Mouse (Mus musculus) splenic B cell, adult 2 months (primary cell): ENCODE results near the gene Srr.

ENCODE experiments used
- DNase-seq: peaks from one replicate; pipeline ENCODE4 v3.0.0-alpha.2; 2011; ENCODE audit warnings: low read depth, low spot score
- H3K27me3 ChIP-seq: 2 replicates; pipeline ENCODE4 v1.6.1; 2012; ENCODE audit warnings: mild to moderate bottlenecking, low read length, moderate library complexity, mixed read lengths; ENCODE audit not compliant: control insufficient read depth, poor library complexity, insufficient read depth, severe bottlenecking
- H3K36me3 ChIP-seq: 2 replicates; pipeline ENCODE4 v1.6.1; 2012; ENCODE audit warnings: mild to moderate bottlenecking, low read length, moderate library complexity, mixed read lengths; ENCODE audit not compliant: control insufficient read depth, poor library complexity, insufficient read depth, severe bottlenecking

The Srr gene

DNA sequence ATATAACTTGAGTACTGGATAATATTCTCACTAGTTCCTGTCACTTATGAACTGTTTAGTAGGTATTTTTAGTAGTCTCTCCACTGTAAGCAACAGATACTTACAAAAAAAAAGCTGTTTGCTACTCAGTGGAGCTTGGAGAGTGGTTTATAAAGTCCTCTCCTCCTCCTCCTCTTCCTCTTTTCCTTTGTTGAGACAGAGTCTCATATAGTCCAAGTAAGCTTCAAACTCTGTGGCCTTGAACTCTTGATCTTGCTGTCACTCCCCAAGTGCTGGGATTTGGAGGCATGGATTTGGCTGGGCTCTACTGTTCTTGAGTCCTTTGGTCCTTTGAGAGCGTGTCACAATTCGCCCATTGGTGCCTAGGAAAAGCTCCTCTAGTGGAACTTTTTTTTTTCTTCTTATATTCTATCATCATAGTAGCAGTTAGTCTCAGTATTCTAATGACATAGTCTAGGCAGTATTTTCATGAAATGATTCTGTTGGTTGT lies 1.5 kb upstream of the Srr start:
- no peak for DNase-seq
- Histone ChIP-seq H3K27me3 (no peaks in the 10 kb centered on the region), H3K36me3 (peaks cover 2% of the 10 kb centered on the region)

DNA sequence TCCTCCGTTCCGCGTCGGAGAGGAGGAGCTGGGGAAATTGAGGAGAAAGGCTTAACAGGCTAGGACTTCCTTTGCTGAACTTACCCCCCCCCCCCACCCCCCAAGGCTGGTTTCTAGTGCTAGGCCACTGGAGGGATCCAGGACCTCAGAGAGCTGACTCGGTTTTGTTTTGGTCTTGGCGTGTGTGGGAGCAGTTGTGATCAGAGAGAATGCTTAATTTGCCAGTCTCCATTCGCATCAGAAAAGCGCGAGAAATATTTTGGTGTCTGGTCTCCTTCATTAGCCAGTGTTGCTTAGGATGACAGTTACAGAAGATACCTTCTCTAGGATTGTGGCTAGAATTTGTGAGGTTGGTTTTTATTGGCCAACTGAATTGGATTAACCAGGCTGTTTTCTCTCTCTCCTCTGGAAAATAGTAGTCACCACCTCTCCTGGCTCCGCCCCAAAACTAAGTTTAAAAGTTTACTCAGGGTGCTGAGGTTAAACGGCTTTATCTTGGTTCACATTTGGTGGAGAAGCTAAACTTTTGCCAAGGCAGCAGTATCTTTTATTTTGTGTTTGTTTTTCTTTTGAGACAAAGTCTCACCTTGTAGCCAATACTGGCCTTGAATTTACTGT lies 749 bp upstream of the Srr start:
- peak; percentile 49 for DNase-seq
- H3K27me3 ChIP-seq: no peaks in the 10 kb centered on the region
- no peaks in the 10 kb centered on the region; the same call in none of the 2 replicates for H3K36me3 ChIP-seq

DNA sequence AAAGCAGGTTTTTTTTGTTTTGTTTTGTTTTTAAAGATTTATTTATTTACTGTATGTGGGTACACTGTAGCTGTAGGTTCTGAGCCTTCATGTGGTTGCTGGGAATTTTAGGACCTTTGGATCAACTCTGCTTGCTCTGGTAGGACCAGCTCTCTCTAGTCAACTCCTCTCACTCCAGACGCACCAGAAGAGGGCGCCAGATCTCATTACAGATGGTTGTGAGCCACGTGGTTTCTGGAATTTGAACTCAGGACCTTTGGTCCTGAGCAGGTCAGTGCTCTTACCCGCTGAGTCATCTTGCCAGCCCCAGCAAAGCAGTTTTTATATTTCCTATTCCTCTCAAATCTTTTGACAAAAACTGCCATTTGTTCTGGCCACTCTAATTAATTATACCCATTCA lies 1.6 kb downstream of the Srr start:
- no peaks in the 10 kb centered on the region; the same call in 1 of the 2 replicates for H3K36me3 ChIP-seq
- no peaks in the 10 kb centered on the region for H3K27me3 ChIP-seq
- DNase-seq: peak; percentile 48

DNA sequence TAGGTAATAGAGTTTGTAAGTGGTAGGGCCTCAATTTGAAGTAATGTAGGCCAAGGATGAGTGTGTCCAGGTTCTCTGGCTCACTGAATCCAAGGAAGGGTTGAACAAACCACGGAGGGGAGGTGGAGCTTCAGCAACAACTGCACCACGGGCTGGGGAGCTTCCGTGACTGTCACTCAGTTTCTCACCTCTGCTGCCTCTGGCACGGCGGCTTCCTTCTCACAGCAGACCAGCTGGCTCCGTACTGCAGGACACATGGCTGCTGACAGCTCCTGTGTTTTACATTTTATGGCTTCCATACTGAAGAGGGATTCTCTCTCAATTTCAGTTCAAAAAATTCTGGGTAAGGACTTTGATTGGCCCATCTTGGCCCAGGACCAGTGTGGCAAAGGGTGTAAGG lies 6.5 kb downstream of the Srr start:
- DNase-seq: no peak
- Histone ChIP-seq H3K36me3 (peaks cover 3% of the 10 kb centered on the region; the same call in 1 of the 2 replicates), H3K27me3 (no peaks in the 10 kb centered on the region)

DNA sequence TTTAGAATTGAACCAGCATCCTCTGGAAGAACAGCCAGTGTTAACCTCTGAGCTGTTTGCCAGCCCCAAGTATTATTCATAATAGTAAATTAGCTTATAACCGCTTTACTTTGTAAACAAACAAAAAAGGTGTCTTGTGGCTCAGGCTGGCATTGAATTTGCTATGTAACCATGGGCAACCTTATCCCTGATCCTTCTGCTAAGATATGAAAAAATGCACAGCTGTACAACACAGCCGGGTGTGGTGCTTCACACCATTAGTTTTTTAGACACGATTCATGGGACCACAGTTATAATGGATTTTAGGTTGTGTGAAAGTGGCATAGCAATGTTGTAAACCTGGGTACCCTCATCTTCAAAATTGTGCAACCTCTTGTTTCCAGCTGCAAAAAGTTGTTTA lies 13.3 kb downstream of the Srr start:
- peaks cover 10% of the 10 kb centered on the region; the same call in 1 of the 2 replicates for H3K36me3 ChIP-seq
- DNase-seq: no peak
- no peaks in the 10 kb centered on the region for H3K27me3 ChIP-seq

DNA sequence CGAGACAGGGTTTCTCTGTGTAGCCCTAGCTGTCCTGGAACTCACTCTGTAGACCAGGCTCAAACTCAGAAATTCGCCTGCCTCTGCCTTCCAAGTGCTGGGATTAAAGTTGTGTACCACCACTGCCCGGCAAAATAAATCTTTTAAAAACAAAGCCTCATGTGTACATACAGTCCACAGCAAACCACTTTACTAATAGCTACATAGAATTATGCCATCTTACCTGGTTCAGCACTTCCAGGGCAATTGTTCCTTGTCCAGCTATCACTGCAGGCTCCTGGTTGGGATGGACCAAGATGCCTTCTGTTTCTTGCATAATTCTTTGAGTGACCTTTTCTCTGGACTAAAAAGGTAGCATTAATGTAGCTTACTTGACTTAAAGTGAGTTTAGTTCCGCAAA lies 15.8 kb downstream of the Srr start:
- Histone ChIP-seq H3K36me3 (peaks cover 23% of the 10 kb centered on the region), H3K27me3 (no peaks in the 10 kb centered on the region)
- no peak for DNase-seq

DNA sequence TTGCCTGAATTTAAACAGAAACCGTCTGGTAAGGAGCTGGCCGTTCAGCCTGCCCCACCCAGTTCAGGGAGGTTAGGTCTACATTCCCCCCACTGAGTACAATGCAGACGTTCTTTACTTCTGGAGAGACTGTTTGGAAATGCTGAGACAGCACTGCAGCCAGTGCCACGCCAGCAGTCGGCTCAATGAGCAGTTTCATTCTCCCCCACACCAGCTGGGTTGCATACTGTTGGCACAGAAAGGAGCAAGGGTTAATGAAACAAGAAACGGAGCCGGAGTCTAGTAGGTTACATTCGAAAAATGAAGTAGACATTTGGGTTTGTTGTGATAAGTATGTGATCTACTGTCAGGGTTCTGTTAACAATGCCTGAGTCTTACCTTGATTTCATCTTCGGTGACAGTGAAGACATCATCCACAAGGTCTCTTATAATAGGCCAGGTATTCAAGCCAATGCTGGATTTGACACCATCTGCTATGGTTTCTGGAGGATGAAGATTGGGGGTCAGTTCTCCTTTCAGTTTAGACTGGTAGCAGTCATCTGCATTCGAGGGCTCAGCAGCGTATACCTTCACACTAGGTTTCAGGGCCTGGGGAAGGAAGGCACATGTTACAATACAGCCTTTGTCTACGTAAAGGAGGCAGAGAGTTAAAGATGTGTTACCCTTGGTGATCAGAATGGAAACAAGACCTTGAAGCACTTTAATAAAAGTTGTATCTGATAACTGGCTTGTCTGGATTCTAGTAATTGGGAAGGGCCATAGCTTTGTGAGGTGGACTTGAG lies 16.9 kb downstream of the Srr start:
- Histone ChIP-seq H3K36me3 (peaks cover 25% of the 10 kb centered on the region), H3K27me3 (no peaks in the 10 kb centered on the region)
- DNase-seq: no peak

DNA sequence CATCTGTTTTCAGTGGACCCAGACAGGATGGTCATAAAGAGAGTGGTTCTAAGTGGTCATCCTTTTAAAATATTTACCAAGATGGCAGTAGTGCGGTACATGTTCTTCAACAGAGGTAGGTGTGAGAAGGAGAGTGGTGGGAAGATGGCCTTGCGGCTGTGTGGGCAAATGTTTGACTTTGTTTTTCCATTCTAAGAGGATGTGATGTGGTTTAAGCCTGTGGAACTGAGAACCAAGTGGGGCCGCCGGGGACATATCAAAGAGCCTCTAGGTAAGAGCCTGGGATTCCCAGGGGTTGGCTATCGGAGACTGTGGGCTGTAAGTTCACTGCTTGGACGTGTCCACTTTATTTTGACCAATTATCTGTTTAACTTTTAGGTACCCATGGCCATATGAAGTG lies 17.9 kb downstream of the Srr start:
- Histone ChIP-seq H3K27me3 (no peaks in the 10 kb centered on the region), H3K36me3 (peaks cover 28% of the 10 kb centered on the region)
- DNase-seq: no peak

DNA sequence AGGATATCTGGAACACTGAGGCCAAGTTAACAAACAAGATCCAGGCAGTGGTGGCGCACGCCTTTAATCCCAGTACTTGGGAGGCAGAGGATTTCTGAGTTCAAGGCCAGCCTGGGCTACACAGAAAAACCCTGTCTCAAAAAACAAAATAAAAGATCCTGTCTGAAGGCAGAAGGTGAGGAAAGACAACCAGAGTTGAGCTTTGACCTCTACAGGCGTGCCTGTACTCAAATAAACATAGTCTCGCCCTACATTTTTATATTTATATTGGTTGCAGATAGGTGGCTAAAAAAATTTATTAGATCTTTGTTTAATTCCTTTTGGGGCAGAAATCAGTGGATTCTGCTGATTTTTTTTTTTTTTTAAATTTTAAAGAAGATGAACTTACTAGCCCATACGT lies 23.3 kb downstream of the Srr start:
- DNase-seq: no peak
- Histone ChIP-seq H3K27me3 (no peaks in the 10 kb centered on the region), H3K36me3 (peaks cover 33% of the 10 kb centered on the region)

DNA sequence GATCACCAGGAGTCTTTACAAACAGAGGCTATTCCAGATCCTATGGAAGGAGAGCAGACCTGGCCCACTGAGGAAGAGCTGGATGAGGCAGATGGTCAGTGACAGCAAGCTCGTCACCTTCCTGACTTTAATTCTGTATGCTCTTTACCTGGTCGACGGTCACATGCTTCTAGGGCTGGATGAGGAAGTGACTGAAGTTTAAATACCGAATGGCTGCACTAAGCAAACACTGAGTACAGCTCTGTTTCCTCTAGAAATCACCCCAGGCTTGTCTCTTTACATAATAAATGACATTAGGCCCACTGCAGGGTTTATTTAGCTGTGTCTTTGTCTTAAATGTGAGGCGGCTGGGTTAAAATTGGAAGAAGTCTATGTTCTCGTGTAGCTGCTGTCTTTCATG lies 24.2 kb downstream of the Srr start:
- Histone ChIP-seq H3K27me3 (no peaks in the 10 kb centered on the region), H3K36me3 (peaks cover 25% of the 10 kb centered on the region)
- no peak for DNase-seq

DNA sequence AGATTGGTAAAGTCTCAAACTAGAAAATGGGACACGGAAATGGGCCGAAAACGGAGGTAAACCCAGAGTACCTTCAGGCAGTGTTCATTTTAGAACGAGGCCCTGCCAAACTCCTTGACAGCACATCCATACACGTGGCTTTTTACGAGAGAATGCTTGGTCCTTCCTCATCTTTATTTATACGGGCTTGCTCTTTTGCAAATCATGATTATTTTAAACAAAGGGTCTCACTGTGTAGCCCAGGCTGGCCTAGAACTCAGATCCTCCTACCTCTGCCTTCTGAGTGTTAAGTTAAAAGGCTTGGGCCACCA lies 27.3 kb downstream of the Srr start:
- Histone ChIP-seq H3K36me3 (peaks cover 18% of the 10 kb centered on the region), H3K27me3 (no peaks in the 10 kb centered on the region)
- DNase-seq: no peak

DNA sequence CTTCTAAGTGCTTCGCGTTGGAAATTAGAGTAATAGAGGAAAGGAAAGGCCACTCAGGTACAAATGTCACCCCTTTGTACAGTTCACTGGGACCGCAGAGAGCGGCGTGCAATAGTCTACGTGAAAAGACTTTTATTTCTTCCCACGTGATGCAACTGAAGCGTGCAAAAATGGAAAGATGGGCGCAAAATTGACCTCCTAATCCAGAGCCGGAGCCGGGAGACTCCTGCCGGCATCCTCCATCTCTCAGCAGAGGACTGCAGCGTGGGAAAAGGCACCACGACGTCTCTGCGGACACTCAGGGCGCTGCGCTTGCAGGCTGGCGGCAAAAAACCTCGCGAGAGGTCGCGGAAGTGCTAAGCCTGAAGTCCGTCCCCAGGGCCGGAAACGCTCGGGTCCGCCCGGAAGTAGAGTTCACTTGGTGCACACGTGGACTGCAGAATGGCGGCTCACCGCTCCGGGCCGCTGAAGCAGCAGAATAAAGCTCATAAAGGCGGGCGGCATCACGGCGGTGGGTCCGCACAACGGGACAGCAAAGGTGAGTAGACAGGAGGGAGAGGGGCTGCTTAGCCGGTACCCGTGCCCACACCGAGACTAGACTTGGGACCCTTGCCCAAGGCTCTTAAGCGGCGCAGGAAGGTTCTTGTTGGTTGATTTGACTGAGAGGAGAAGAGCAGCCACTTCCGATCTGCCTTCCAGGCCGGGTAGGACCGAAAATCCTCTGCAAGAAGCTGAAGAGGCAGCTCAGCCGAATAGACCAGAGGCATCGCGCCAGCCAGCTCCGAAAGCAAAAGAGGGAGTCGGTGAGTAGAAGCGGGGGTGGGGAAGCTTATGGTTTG lies 27.9 kb downstream of the Srr start, which contains the start of gene Tsr1:
Tsr1 (plus strand) TSS at position 394 of the 839 bp plus-strand sequence.
- H3K36me3 ChIP-seq: peaks cover 16% of the 10 kb centered on the region
- DNase-seq: peak; percentile 93
- H3K27me3 ChIP-seq: no peaks in the 10 kb centered on the region

DNA sequence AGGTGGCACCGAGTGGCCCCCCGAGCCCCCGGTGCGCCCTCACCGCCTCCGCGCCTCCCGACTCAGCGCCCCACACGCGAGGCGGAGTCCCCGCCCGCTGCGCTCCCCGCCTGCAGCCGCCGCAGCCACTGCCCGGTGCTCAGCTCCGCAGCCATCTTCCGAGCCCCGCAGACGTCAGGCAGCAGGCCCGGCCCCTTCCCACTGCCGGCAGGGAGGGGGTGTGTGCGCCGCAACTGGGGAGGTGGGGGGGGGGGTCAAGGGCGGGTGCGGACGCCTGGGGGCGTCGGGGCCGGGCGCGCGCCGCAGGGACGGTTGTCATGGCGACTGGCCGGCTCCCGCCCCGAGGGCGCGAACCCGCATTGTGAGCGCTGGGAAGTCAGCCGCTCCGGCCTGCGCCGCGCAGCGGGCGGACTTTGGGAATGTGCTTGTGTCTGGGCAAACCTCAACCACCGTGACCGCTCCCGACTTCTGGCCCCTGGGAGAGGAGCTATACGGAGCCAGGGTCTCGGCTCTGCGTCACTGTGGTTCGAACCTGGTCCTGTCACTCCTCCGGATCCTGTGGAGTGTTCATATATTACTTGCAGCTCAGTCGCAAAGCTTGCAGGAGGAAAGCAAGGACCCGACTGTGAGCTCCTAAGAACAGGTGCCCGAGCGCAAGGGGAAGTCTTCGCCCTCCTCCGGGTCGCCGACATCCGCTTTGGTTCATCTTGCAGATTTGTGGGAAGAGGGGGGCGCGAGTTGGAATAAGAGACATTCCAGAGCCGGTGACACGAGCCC lies 28.7 kb downstream of the Srr start, which contains the start of gene Sgsm2:
Sgsm2 (minus strand) TSS at position 160 of the 777 bp plus-strand sequence.
- Histone ChIP-seq H3K27me3 (no peaks in the 10 kb centered on the region), H3K36me3 (peaks cover 12% of the 10 kb centered on the region)
- DNase-seq: peak; percentile 58
